Mouse (Mus musculus) liver, adult 2 months (tissue): ENCODE measurements at regions not wholly inside any gene's neighbourhood (a gene's known extent, or its start where the extent isn't known, plus 50 kb on each side); places are given as distances from the start of the nearest gene placed in this dataset.

ENCODE experiments used
- DNase-seq: peaks from one replicate; pipeline ENCODE4 v3.0.0-alpha.2; 2011; ENCODE audit warnings: low read depth, low spot score; ENCODE audit errors: extremely low read depth
- H3K27ac ChIP-seq: fragments of 200-500 bp; replicated peaks from 2 replicates; pipeline ENCODE4 v1.5.1; 2012; ENCODE audit warnings: low read depth, mild to moderate bottlenecking, control low read depth, inconsistent platforms, low read length; ENCODE audit not compliant: insufficient read depth
- H3K27me3 ChIP-seq: fragments of 200-500 bp; 2 replicates; pipeline ENCODE4 v1.6.1; 2012; ENCODE audit warnings: mild to moderate bottlenecking, moderate library complexity, low read length, inconsistent platforms; ENCODE audit not compliant: control insufficient read depth, insufficient read depth
- H3K36me3 ChIP-seq: fragments of 200-500 bp; 2 replicates; pipeline ENCODE4 v1.6.1; 2012; ENCODE audit warnings: low read length, inconsistent platforms; ENCODE audit not compliant: control insufficient read depth, insufficient read depth
- H3K4me1 ChIP-seq: fragments of 200-500 bp; 2 replicates; pipeline ENCODE4 v1.6.1; 2011; ENCODE audit warnings: low read length; ENCODE audit not compliant: control insufficient read depth, insufficient read depth
- H3K4me3 ChIP-seq: fragments of 200-500 bp; 2 replicates; pipeline ENCODE4 v1.5.1; 2011; ENCODE audit warnings: low read depth, mild to moderate bottlenecking, control low read depth, low read length, moderate library complexity; ENCODE audit not compliant: insufficient read depth
- H3K79me2 ChIP-seq: fragments of 200-500 bp; 2 replicates; pipeline ENCODE4 v1.6.1; 2012; ENCODE audit warnings: inconsistent platforms, mild to moderate bottlenecking, low read length, moderate library complexity; ENCODE audit not compliant: control insufficient read depth, insufficient read depth
- H3K9ac ChIP-seq: fragments of 200-500 bp; 2 replicates; pipeline ENCODE4 v1.6.1; 2012; ENCODE audit warnings: low read depth, mild to moderate bottlenecking, control low read depth, inconsistent platforms, low read length
- CTCF ChIP-seq: fragments of 200-500 bp; IDR thresholded peaks from 2 replicates; pipeline ENCODE4 v1.5.1; 2011; ENCODE audit warnings: low read depth, low read length, control low read depth
- POLR2A ChIP-seq: fragments of 200-500 bp; IDR thresholded peaks from 2 replicates; pipeline ENCODE4 v1.6.1; 2011; ENCODE audit warnings: low read length, control low read depth; ENCODE audit not compliant: insufficient read depth; ENCODE audit errors: extremely low read depth
- WGBS: fragments of 180-500 bp; shearing (Covaris S2); methylation state at CpG from one replicate; pipeline ENCODE4 v1.1.7; 2018; 5-methylcytosine and 5-hydroxymethylcytosine counted together

DNA sequence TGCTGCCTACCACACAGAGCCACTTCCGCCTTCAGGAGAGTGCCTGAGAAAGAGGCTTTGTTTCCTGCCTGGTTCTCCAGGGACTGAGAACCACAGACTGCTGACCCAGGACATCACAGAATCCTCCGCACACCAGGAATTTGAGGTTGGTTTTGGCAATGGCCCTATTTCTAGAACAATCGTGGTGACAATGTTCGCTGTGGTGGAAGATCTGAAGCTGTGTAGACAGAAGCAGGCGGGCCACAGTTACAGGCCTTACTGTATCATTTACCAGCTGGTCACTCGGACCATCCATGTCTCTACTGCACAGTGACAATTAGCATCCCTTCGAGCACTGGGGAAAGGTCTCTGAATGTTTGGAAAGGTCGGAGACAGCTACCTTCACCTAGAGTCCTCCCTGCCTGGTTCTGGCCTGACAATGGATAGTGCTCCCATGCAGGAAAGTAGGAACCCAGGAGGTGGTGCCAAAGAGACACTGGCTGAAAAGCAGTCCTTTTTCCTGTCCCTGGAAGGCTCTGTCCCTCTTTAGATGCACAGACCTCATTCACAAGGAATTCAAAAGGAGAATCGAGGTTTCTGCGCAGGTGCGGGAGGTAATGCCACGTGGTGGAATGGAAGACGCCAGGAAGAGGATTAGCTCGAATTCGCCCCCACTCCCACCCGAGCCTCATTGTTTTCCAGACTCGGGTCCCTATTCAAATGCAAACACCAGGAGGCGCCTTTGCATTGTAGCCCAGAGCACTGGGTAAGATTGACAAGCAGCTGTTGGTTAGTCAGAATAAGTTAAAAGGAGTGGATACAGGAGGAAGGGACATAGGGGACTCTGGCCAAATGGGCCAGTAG, 52.6 kb upstream of the Pax6 start:
- no peak overlapping the region for H3K27ac ChIP-seq
- no peaks in the 10 kb centered on the region for H3K4me1 ChIP-seq
- no peak for TF ChIP-seq POLR2A
- peak; percentile 44 for TF ChIP-seq CTCF
- no peaks in the 10 kb centered on the region for H3K36me3 ChIP-seq
- peak; percentile 19 for DNase-seq
- H3K4me3 ChIP-seq, result no peak overlapping the region
- no peaks in the 10 kb centered on the region for H3K79me2 ChIP-seq
- H3K9ac ChIP-seq, result no peak overlapping the region
- H3K27me3 ChIP-seq, result peaks cover 3% of the 10 kb centered on the region; the same call in 1 of the 2 replicates
- WGBS, result 34% methylated on average over 18 of the region's 18 CpGs
